Comparison of ENCODE assay signal across 14 mouse cellular contexts in genomic region chr1:127542756-127543155, GRCm38 (mm10).
"Had no signal": no experiment of that assay in that cellular context is flagged by ENCODE, and none has a peak within 500 bp of the region (broad histone marks: within the 10 kb centered on the region; RNA-seq: fewer than 3 reads in every experiment).

No protein-coding gene starts in this region.

- DNase-seq: lung, adult 18-20 months; lung, embryonic 14.5 days; lung, postnatal 10 days; lung, postnatal 4 days; midbrain, embryonic 14.5 days; retina, postnatal 1 day; right cerebral cortex, adult 18-20 months; right cerebral cortex, postnatal 25 days; right cerebral cortex, postnatal 4 days; spleen, adult 18-20 months; thymus, adult 18-20 months; thymus, postnatal 14 days; thymus, postnatal 36 days had no signal

- ATAC-seq: midbrain, embryonic 16.5 days had no signal
